Mouse (Mus musculus): ENCODE measurements around the gene Slamf9. TPM values are rescaled to one million over a fixed set of nuclear protein-coding genes. Genes with fewer than 3 reads are reported as not detected.

Gene Slamf9
- polyA plus RNA-seq, 1 experiment from 2014 or later = not detected

- Histone ChIP-seq H3K4me3 (no peak overlapping the region), H3K4me2 (no peak overlapping the region), H3K27ac (no peak overlapping the region), H3K9ac (no peak overlapping the region), H3K4me1 (no peaks in the 10 kb centered on the region), H3K36me3 (no peaks in the 10 kb centered on the region), H3K27me3 (no peaks in the 10 kb centered on the region; the same call in 1 of the 2 replicates), H3K9me3 (no peaks in the 10 kb centered on the region)
- 88% methylated on average over 3 of the region's 3 CpGs for WGBS
- no peak for ATAC-seq (ENCODE audit: insufficient number of reproducible peaks, insufficient read depth, low FRiP score, low TSS enrichment, low read depth)
These were observed 34.6 kb upstream of the Slamf9 start for GRCm38 (mm10) chr1:172440521-172440920.

- Histone ChIP-seq H3K9ac (no peak overlapping the region), H3K4me2 (no peak overlapping the region), H3K9me3 (no peaks in the 10 kb centered on the region), H3K27me3 (no peaks in the 10 kb centered on the region; the same call in 1 of the 2 replicates), H3K4me1 (no peaks in the 10 kb centered on the region), H3K36me3 (no peaks in the 10 kb centered on the region), H3K4me3 (no peak overlapping the region), H3K27ac (no peak overlapping the region)
- 83% methylated on average over 9 of the region's 9 CpGs for WGBS
- no peak for ATAC-seq (ENCODE audit: insufficient number of reproducible peaks, insufficient read depth, low FRiP score, low TSS enrichment, low read depth)
These were observed 33.2 kb upstream of the Slamf9 start for GRCm38 (mm10) chr1:172441935-172442445.

GRCm38 (mm10) chr1:172450226-172450625 is 24.9 kb upstream of the Slamf9 start:
- no peak overlapping the region for H3K9ac ChIP-seq
- no peaks in the 10 kb centered on the region for H3K36me3 ChIP-seq
- 30% methylated on average over 2 of the region's 2 CpGs for WGBS
- H3K27ac ChIP-seq = no peak overlapping the region
- H3K27me3 ChIP-seq = no peaks in the 10 kb centered on the region
- no peak overlapping the region for H3K4me3 ChIP-seq
- H3K4me2 ChIP-seq = no peak overlapping the region
- peaks cover 6% of the 10 kb centered on the region for H3K4me1 ChIP-seq
- H3K9me3 ChIP-seq = no peaks in the 10 kb centered on the region
- no peak for ATAC-seq (ENCODE audit: insufficient number of reproducible peaks, insufficient read depth, low FRiP score, low TSS enrichment, low read depth)

GRCm38 (mm10) chr1:172450848-172451470 is 24.2 kb upstream of the Slamf9 start:
- 21% methylated on average over 17 of the region's 17 CpGs for WGBS
- H3K9me3 ChIP-seq = no peaks in the 10 kb centered on the region
- no peak overlapping the region for H3K9ac ChIP-seq
- H3K27ac ChIP-seq = no peak overlapping the region
- no peaks in the 10 kb centered on the region for H3K36me3 ChIP-seq
- no peak for ATAC-seq (ENCODE audit: insufficient number of reproducible peaks, insufficient read depth, low FRiP score, low TSS enrichment, low read depth)
- no peaks in the 10 kb centered on the region for H3K27me3 ChIP-seq
- H3K4me2 ChIP-seq = peak overlapping the region; percentile 22
- peaks cover 8% of the 10 kb centered on the region for H3K4me1 ChIP-seq
- no peak overlapping the region for H3K4me3 ChIP-seq

- H3K36me3 ChIP-seq = no peaks in the 10 kb centered on the region
- peaks cover 9% of the 10 kb centered on the region for H3K4me1 ChIP-seq
- 69% methylated on average over 2 of the region's 2 CpGs for WGBS
- H3K4me2 ChIP-seq = no peak overlapping the region
- no peak overlapping the region for H3K4me3 ChIP-seq
- H3K27ac ChIP-seq = no peak overlapping the region
- no peaks in the 10 kb centered on the region for H3K27me3 ChIP-seq
- H3K9ac ChIP-seq = no peak overlapping the region
- no peaks in the 10 kb centered on the region for H3K9me3 ChIP-seq
- ATAC-seq (ENCODE audit: insufficient number of reproducible peaks, insufficient read depth, low FRiP score, low TSS enrichment, low read depth) = no peak
These were observed 22.2 kb upstream of the Slamf9 start for GRCm38 (mm10) chr1:172452911-172453310.

- H3K4me3 ChIP-seq = no peak overlapping the region
- no peaks in the 10 kb centered on the region for H3K9me3 ChIP-seq
- no peak for ATAC-seq (ENCODE audit: insufficient number of reproducible peaks, insufficient read depth, low FRiP score, low TSS enrichment, low read depth)
- WGBS = 89% methylated on average over 2 of the region's 2 CpGs
- H3K9ac ChIP-seq = no peak overlapping the region
- no peaks in the 10 kb centered on the region for H3K36me3 ChIP-seq
- no peaks in the 10 kb centered on the region for H3K27me3 ChIP-seq
- no peak overlapping the region for H3K4me2 ChIP-seq
- no peak overlapping the region for H3K27ac ChIP-seq
- peaks cover 9% of the 10 kb centered on the region for H3K4me1 ChIP-seq
These were observed 21.3 kb upstream of the Slamf9 start for GRCm38 (mm10) chr1:172453810-172454209.

GRCm38 (mm10) chr1:172455416-172455815 is 19.7 kb upstream of the Slamf9 start:
- Histone ChIP-seq H3K27me3 (no peaks in the 10 kb centered on the region), H3K4me3 (no peak overlapping the region), H3K27ac (no peak overlapping the region), H3K4me2 (no peak overlapping the region), H3K36me3 (no peaks in the 10 kb centered on the region), H3K9ac (no peak overlapping the region), H3K9me3 (no peaks in the 10 kb centered on the region), H3K4me1 (peaks cover 9% of the 10 kb centered on the region)
- 16% methylated on average over 4 of the region's 4 CpGs for WGBS
- no peak for ATAC-seq (ENCODE audit: insufficient number of reproducible peaks, insufficient read depth, low FRiP score, low TSS enrichment, low read depth)

GRCm38 (mm10) chr1:172456001-172456677 is 19.0 kb upstream of the Slamf9 start:
- H3K4me1 ChIP-seq = peaks cover 4% of the 10 kb centered on the region
- H3K9ac ChIP-seq = no peak overlapping the region
- H3K9me3 ChIP-seq = no peaks in the 10 kb centered on the region
- H3K4me3 ChIP-seq = no peak overlapping the region
- H3K4me2 ChIP-seq = no peak overlapping the region
- H3K27ac ChIP-seq = no peak overlapping the region
- 41% methylated on average over 7 of the region's 7 CpGs for WGBS
- H3K27me3 ChIP-seq = no peaks in the 10 kb centered on the region
- H3K36me3 ChIP-seq = no peaks in the 10 kb centered on the region
- ATAC-seq (ENCODE audit: insufficient number of reproducible peaks, insufficient read depth, low FRiP score, low TSS enrichment, low read depth) = no peak

- WGBS = 96% methylated on average over 3 of the region's 3 CpGs
- Histone ChIP-seq H3K4me3 (no peak overlapping the region), H3K9ac (no peak overlapping the region), H3K4me2 (no peak overlapping the region), H3K4me1 (peaks cover 3% of the 10 kb centered on the region; the same call in 1 of the 2 replicates), H3K9me3 (no peaks in the 10 kb centered on the region), H3K27ac (no peak overlapping the region), H3K27me3 (no peaks in the 10 kb centered on the region), H3K36me3 (no peaks in the 10 kb centered on the region)
- no peak for ATAC-seq (ENCODE audit: insufficient number of reproducible peaks, insufficient read depth, low FRiP score, low TSS enrichment, low read depth)
These were observed 18.0 kb upstream of the Slamf9 start for GRCm38 (mm10) chr1:172457196-172457595.

- no peaks in the 10 kb centered on the region for H3K36me3 ChIP-seq
- H3K27me3 ChIP-seq = no peaks in the 10 kb centered on the region
- no peak for ATAC-seq (ENCODE audit: insufficient number of reproducible peaks, insufficient read depth, low FRiP score, low TSS enrichment, low read depth)
- no peaks in the 10 kb centered on the region for H3K9me3 ChIP-seq
- no peak overlapping the region for H3K4me3 ChIP-seq
- H3K4me1 ChIP-seq = peaks cover 3% of the 10 kb centered on the region; the same call in 1 of the 2 replicates
- H3K9ac ChIP-seq = no peak overlapping the region
- WGBS = 80% methylated on average over 3 of the region's 3 CpGs
- H3K27ac ChIP-seq = no peak overlapping the region
- H3K4me2 ChIP-seq = no peak overlapping the region
These were observed 17.1 kb upstream of the Slamf9 start for GRCm38 (mm10) chr1:172458041-172458440.

- Histone ChIP-seq H3K4me2 (no peak overlapping the region), H3K27ac (no peak overlapping the region), H3K27me3 (no peaks in the 10 kb centered on the region), H3K4me1 (no peaks in the 10 kb centered on the region), H3K4me3 (no peak overlapping the region), H3K9ac (no peak overlapping the region), H3K9me3 (no peaks in the 10 kb centered on the region), H3K36me3 (no peaks in the 10 kb centered on the region)
- WGBS = 54% methylated on average over 2 of the region's 2 CpGs
- no peak for ATAC-seq (ENCODE audit: insufficient number of reproducible peaks, insufficient read depth, low FRiP score, low TSS enrichment, low read depth)
These were observed 13.6 kb upstream of the Slamf9 start for GRCm38 (mm10) chr1:172461602-172462001.

GRCm38 (mm10) chr1:172462534-172462933 is 12.6 kb upstream of the Slamf9 start:
- no peak for ATAC-seq (ENCODE audit: insufficient number of reproducible peaks, insufficient read depth, low FRiP score, low TSS enrichment, low read depth)
- no peaks in the 10 kb centered on the region for H3K4me1 ChIP-seq
- 77% methylated on average over 3 of the region's 3 CpGs for WGBS
- no peaks in the 10 kb centered on the region for H3K9me3 ChIP-seq
- no peak overlapping the region for H3K27ac ChIP-seq
- no peak overlapping the region for H3K9ac ChIP-seq
- no peaks in the 10 kb centered on the region for H3K27me3 ChIP-seq
- no peak overlapping the region for H3K4me2 ChIP-seq
- H3K4me3 ChIP-seq = no peak overlapping the region
- no peaks in the 10 kb centered on the region for H3K36me3 ChIP-seq
